Mouse (Mus musculus): ENCODE measurements around the gene Sgms1. TPM values are rescaled to one million over a fixed set of nuclear protein-coding genes. Genes with fewer than 3 reads are reported as not detected.
"Not testable (repeated sequence)": the region's sequence is repeated elsewhere in the genome, so short reads cannot be mapped to it uniquely, and the experiment has no call there.

Gene Sgms1
- total RNA-seq, 2 experiments from 2014 or later = 50.5 to 57.4 TPM

GRCm38 (mm10) chr19:32381511-32381961 lies 8.0 kb downstream of the Sgms1 start:
- no peak for DNase-seq

- DNase-seq = no peak
Observed at GRCm38 (mm10) chr19:32380748-32381147, 8.8 kb downstream of the Sgms1 start.

GRCm38 (mm10) chr19:32379239-32379920 lies 10.1 kb downstream of the Sgms1 start:
- peak; percentile 50 for DNase-seq

- no peak for DNase-seq
Observed at GRCm38 (mm10) chr19:32378581-32378980, 10.9 kb downstream of the Sgms1 start.

- peak; percentile 29 for DNase-seq
Observed at GRCm38 (mm10) chr19:32377701-32378325, 11.7 kb downstream of the Sgms1 start.

GRCm38 (mm10) chr19:32376886-32377535 lies 12.5 kb downstream of the Sgms1 start:
- DNase-seq = peak; percentile 42

- DNase-seq = no peak
Observed at GRCm38 (mm10) chr19:32376054-32376453, 13.5 kb downstream of the Sgms1 start.

GRCm38 (mm10) chr19:32375473-32375985 lies 14.0 kb downstream of the Sgms1 start:
- no peak for DNase-seq

- no peak for DNase-seq
Observed at GRCm38 (mm10) chr19:32374751-32375150, 14.8 kb downstream of the Sgms1 start.

- peak; percentile 53 for DNase-seq
Observed at GRCm38 (mm10) chr19:32373865-32374655, 15.5 kb downstream of the Sgms1 start.

GRCm38 (mm10) chr19:32372373-32372772 lies 17.1 kb downstream of the Sgms1 start:
- peak; percentile 73 for DNase-seq

- DNase-seq = no peak
Observed at GRCm38 (mm10) chr19:32367333-32367732, 22.2 kb downstream of the Sgms1 start.

GRCm38 (mm10) chr19:32366406-32366805 lies 23.1 kb downstream of the Sgms1 start:
- no peak for DNase-seq

GRCm38 (mm10) chr19:32365111-32365510 lies 24.4 kb downstream of the Sgms1 start:
- no peak for DNase-seq

- no peak for DNase-seq
Observed at GRCm38 (mm10) chr19:32363587-32363986, 25.9 kb downstream of the Sgms1 start.

- DNase-seq = no peak
Observed at GRCm38 (mm10) chr19:32362520-32362919, 27.0 kb downstream of the Sgms1 start.

- DNase-seq = no peak
Observed at GRCm38 (mm10) chr19:32360989-32361698, 28.4 kb downstream of the Sgms1 start.

GRCm38 (mm10) chr19:32360546-32360945 lies 29.0 kb downstream of the Sgms1 start:
- no peak for DNase-seq

- no peak for DNase-seq
Observed at GRCm38 (mm10) chr19:32358699-32359517, 30.6 kb downstream of the Sgms1 start.

GRCm38 (mm10) chr19:32358011-32358410 lies 31.5 kb downstream of the Sgms1 start:
- DNase-seq = not testable (repeated sequence)

GRCm38 (mm10) chr19:32356166-32356565 lies 33.3 kb downstream of the Sgms1 start:
- DNase-seq = no peak

Measured in heart, postnatal 4 days (tissue).